Mouse (Mus musculus) testis, adult 2 months (tissue): ENCODE data around the gene Dock9. TPM values are rescaled to one million over a fixed set of nuclear protein-coding genes. Genes with fewer than 3 reads are reported as not detected.
"Not testable (repeated sequence)": the region's sequence is repeated elsewhere in the genome, so short reads cannot be mapped to it uniquely, and the experiment has no call there.

Experiments
- H3K27ac ChIP-seq: fragments of 200-500 bp; 2 replicates; pipeline ENCODE4 v1.5.1; 2012; ENCODE audit warnings: low read depth, low read length; ENCODE audit not compliant: control insufficient read depth, insufficient read depth
- H3K27me3 ChIP-seq: fragments of 200-500 bp; 2 replicates; pipeline ENCODE4 v1.6.1; 2012; ENCODE audit warnings: mild to moderate bottlenecking, low read length, moderate library complexity; ENCODE audit not compliant: control insufficient read depth, insufficient read depth
- H3K36me3 ChIP-seq: fragments of 200-500 bp; 2 replicates; pipeline ENCODE4 v1.6.1; 2012; ENCODE audit warnings: mild to moderate bottlenecking, low read length; ENCODE audit not compliant: control insufficient read depth, insufficient read depth
- H3K4me1 ChIP-seq: fragments of 200-500 bp; 2 replicates; pipeline ENCODE4 v1.6.1; 2012; ENCODE audit warnings: low read length; ENCODE audit not compliant: control insufficient read depth, insufficient read depth
- H3K4me3 ChIP-seq: fragments of 200-500 bp; 2 replicates; pipeline ENCODE4 v1.5.1; 2012; ENCODE audit warnings: low read depth, mild to moderate bottlenecking, low read length, moderate library complexity, mixed read lengths; ENCODE audit not compliant: control insufficient read depth
- CTCF ChIP-seq: fragments of 200-500 bp; IDR thresholded peaks from 2 replicates; pipeline ENCODE4 v1.5.1; 2012; ENCODE audit warnings: low read depth, mild to moderate bottlenecking, inconsistent platforms, low read length, moderate library complexity; ENCODE audit not compliant: control insufficient read depth, insufficient read depth, insufficient replicate concordance
- POLR2A ChIP-seq: fragments of 200-500 bp; IDR thresholded peaks from 2 replicates; pipeline ENCODE4 v1.6.1; 2012; ENCODE audit warnings: low read depth, mild to moderate bottlenecking, inconsistent platforms, low read length, moderate library complexity; ENCODE audit not compliant: control insufficient read depth
- polyA plus RNA-seq: library from polyadenylated mRNA; depleted of rRNA; stranded (reverse); fragments of >200 nt; gene quantifications from 2 replicates; pipeline ENCODE4 v1.2.3, GENCODE M21; 2012

The Dock9 gene
- polyA plus RNA-seq, 1 experiment, result 4.6 TPM

GRCm38 (mm10) chr14:121631934-121632333 is 165.7 kb downstream of the Dock9 start:
- Histone ChIP-seq H3K4me1 (no peaks in the 10 kb centered on the region), H3K27me3 (no peaks in the 10 kb centered on the region), H3K4me3 (no peak overlapping the region), H3K36me3 (no peaks in the 10 kb centered on the region), H3K27ac (no peak overlapping the region)
- TF ChIP-seq POLR2A (no peak), CTCF (no peak)

DNA sequence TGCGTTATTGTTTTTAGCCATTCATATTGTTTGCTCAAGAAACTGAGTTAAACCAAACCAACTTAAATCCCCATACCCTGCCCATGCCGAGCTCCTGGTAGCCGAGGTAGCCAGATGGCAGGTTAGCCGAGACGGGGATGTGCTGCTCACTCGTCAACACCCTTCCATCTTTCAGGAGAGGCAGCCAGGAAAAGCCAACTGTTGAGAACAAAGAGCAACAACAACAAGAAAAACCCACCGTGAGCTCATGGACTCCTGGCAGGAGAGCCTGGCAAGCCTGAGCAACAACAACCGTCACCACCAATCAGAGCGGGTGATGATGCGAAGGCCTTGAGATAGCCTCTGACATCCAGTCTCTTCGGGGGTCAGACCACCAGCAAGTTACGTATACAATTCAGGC is 170.9 kb downstream of the Dock9 start:
- TF ChIP-seq CTCF, result no peak
- TF ChIP-seq POLR2A, result no peak
- Histone ChIP-seq H3K4me3 (no peak overlapping the region), H3K27ac (no peak overlapping the region), H3K36me3 (no peaks in the 10 kb centered on the region), H3K4me1 (no peaks in the 10 kb centered on the region), H3K27me3 (no peaks in the 10 kb centered on the region)

- H3K4me3 ChIP-seq, H3K36me3 ChIP-seq, H3K4me1 ChIP-seq, H3K27ac ChIP-seq, H3K27me3 ChIP-seq: not testable (repeated sequence)
Measured at GRCm38 (mm10) chr14:121623996-121624542, 173.6 kb downstream of the Dock9 start.

- TF ChIP-seq POLR2A, result no peak
- TF ChIP-seq CTCF, result no peak
- Histone ChIP-seq H3K27me3 (no peaks in the 10 kb centered on the region), H3K36me3 (no peaks in the 10 kb centered on the region), H3K27ac (no peak overlapping the region), H3K4me1 (no peaks in the 10 kb centered on the region; the same call in 1 of the 2 replicates), H3K4me3 (no peak overlapping the region)
Measured at GRCm38 (mm10) chr14:121621806-121622205, 175.8 kb downstream of the Dock9 start.

DNA sequence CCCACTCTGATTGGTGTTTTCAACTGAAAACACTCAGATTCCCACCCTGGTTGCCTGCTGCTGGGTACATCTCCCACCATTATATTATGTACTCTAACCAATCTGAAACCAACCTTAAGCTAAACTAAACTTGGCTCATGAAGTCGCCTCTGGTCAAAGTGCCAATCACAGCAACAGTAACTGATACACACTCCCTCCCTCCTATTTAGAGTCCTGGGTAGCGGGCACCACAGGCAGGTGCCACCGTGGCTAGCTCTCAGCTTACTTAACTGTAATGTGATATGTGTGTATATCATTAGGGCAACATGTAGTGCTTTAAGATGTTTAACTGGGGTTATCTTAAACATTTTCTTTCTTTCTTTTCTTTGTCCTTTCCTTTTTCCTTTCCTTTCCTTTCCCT is 177.1 kb downstream of the Dock9 start:
- H3K36me3 ChIP-seq, result no peaks in the 10 kb centered on the region
- no peaks in the 10 kb centered on the region; the same call in 1 of the 2 replicates for H3K4me1 ChIP-seq
- no peak overlapping the region for H3K4me3 ChIP-seq
- TF ChIP-seq POLR2A, result no peak
- TF ChIP-seq CTCF, result no peak
- no peaks in the 10 kb centered on the region for H3K27me3 ChIP-seq
- no peak overlapping the region for H3K27ac ChIP-seq

DNA sequence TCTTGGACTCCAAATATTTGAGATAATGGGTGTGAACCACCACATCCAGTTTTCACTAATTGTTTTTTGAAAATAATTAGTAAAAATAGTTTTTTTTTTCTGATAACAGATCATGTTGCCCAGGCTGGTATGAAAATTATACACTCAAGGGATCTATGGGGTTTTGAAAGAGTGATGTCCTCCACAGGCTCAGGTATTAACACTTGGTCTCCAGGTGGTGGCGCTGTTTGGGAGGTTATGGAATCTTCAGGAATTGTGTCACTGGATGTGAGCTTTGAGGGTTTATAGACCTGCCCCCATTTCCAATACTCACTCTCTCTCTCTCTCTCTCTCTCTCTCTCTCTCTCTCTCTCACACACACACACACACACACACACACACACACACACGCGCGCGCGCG is 177.5 kb downstream of the Dock9 start:
- Histone ChIP-seq H3K4me1 (no peaks in the 10 kb centered on the region; the same call in 1 of the 2 replicates), H3K27me3 (no peaks in the 10 kb centered on the region), H3K36me3 (no peaks in the 10 kb centered on the region), H3K4me3 (no peak overlapping the region), H3K27ac (no peak overlapping the region)
- no peak for TF ChIP-seq CTCF

GRCm38 (mm10) chr14:121617645-121618390 is 179.8 kb downstream of the Dock9 start:
- no peaks in the 10 kb centered on the region for H3K27me3 ChIP-seq
- H3K4me1 ChIP-seq, result no peaks in the 10 kb centered on the region; the same call in 1 of the 2 replicates
- no peaks in the 10 kb centered on the region for H3K36me3 ChIP-seq
- no peak overlapping the region for H3K4me3 ChIP-seq
- TF ChIP-seq POLR2A (no peak), CTCF (no peak)
- H3K27ac ChIP-seq, result no peak overlapping the region

- Histone ChIP-seq H3K36me3 (no peaks in the 10 kb centered on the region), H3K4me3 (no peak overlapping the region), H3K27me3 (no peaks in the 10 kb centered on the region), H3K27ac (no peak overlapping the region), H3K4me1 (no peaks in the 10 kb centered on the region; the same call in 1 of the 2 replicates)
- no peak for TF ChIP-seq CTCF
Measured at GRCm38 (mm10) chr14:121615431-121615830, 182.2 kb downstream of the Dock9 start.
